Mouse (Mus musculus) midbrain, embryonic 13.5 days (tissue): ENCODE measurements at regions not wholly inside any gene's neighbourhood (a gene's known extent, or its start where the extent isn't known, plus 50 kb on each side); places are given as distances from the start of the nearest gene placed in this dataset.

ENCODE experiments used
- ATAC-seq: fragments of 200-750 bp; cut with Nextera tagmentation; 2 replicates; pipeline ENCODE4 v1.8.0; 2017; ENCODE audit warnings: mild to moderate bottlenecking, moderate TSS enrichment, moderate library complexity
- H3K27ac ChIP-seq: fragments of 300-500 bp; sonication (generic); 2 replicates; pipeline ENCODE4 v1.5.1; 2015; ENCODE audit warnings: inconsistent platforms, mild to moderate bottlenecking, moderate library complexity
- H3K27me3 ChIP-seq: fragments of 300-500 bp; sonication (generic); 2 replicates; pipeline ENCODE4 v1.6.1; 2015; ENCODE audit warnings: mild to moderate bottlenecking, inconsistent platforms
- H3K36me3 ChIP-seq: fragments of 300-500 bp; sonication (generic); 2 replicates; pipeline ENCODE4 v1.6.1; 2015; ENCODE audit warnings: mild to moderate bottlenecking, inconsistent platforms
- H3K4me1 ChIP-seq: fragments of 300-500 bp; sonication (generic); replicated peaks from 2 replicates; pipeline ENCODE4 v1.6.1; 2015; ENCODE audit warnings: inconsistent platforms
- H3K4me2 ChIP-seq: fragments of 300-500 bp; sonication (generic); replicated peaks from 2 replicates; pipeline ENCODE4 v1.6.1; 2015; ENCODE audit warnings: moderate library complexity, mild to moderate bottlenecking, inconsistent platforms
- H3K4me3 ChIP-seq: fragments of 300-500 bp; sonication (generic); replicated peaks from 2 replicates; pipeline ENCODE4 v1.5.1; 2015; ENCODE audit warnings: mild to moderate bottlenecking, inconsistent platforms
- H3K9ac ChIP-seq: fragments of 300-500 bp; sonication (generic); replicated peaks from 2 replicates; pipeline ENCODE4 v1.6.1; 2015; ENCODE audit warnings: mild to moderate bottlenecking, inconsistent platforms
- H3K9me3 ChIP-seq: fragments of 300-500 bp; sonication (generic); 2 replicates; pipeline ENCODE4 v1.6.1; 2016; ENCODE audit warnings: mild to moderate bottlenecking, inconsistent platforms
- WGBS: fragments of 180-500 bp; shearing (Covaris S2); methylation state at CpG from one replicate; pipeline ENCODE4 v1.1.7; 2015; 5-methylcytosine and 5-hydroxymethylcytosine counted together

- WGBS = 25% methylated on average over 3 of the region's 3 CpGs
- H3K9me3 ChIP-seq = no peaks in the 10 kb centered on the region
- H3K27me3 ChIP-seq = no peaks in the 10 kb centered on the region
- no peak overlapping the region for H3K4me3 ChIP-seq
- ATAC-seq = no peak
- no peak overlapping the region for H3K9ac ChIP-seq
- H3K36me3 ChIP-seq = no peaks in the 10 kb centered on the region
- H3K4me2 ChIP-seq = no peak overlapping the region
- H3K27ac ChIP-seq = no peak overlapping the region
- peaks cover 8% of the 10 kb centered on the region; the same call in 1 of the 2 replicates for H3K4me1 ChIP-seq
Measured at GRCm38 (mm10) chr6:98513217-98513616, 170.7 kb upstream of the Gm765 start.

- no peak for ATAC-seq
- Histone ChIP-seq H3K4me3 (no peak overlapping the region), H3K9me3 (no peaks in the 10 kb centered on the region), H3K27me3 (no peaks in the 10 kb centered on the region), H3K27ac (no peak overlapping the region), H3K4me1 (no peaks in the 10 kb centered on the region), H3K9ac (no peak overlapping the region), H3K4me2 (no peak overlapping the region), H3K36me3 (no peaks in the 10 kb centered on the region)
- 82% methylated on average over 2 of the region's 2 CpGs for WGBS
Measured at GRCm38 (mm10) chr6:98502726-98503125, 160.2 kb upstream of the Gm765 start.

GRCm38 (mm10) chr6:98499721-98500120 is 157.2 kb upstream of the Gm765 start:
- no peak overlapping the region for H3K4me2 ChIP-seq
- H3K9ac ChIP-seq = no peak overlapping the region
- no peaks in the 10 kb centered on the region for H3K9me3 ChIP-seq
- 80% methylated on average over 5 of the region's 5 CpGs for WGBS
- H3K4me3 ChIP-seq = no peak overlapping the region
- no peak for ATAC-seq
- H3K36me3 ChIP-seq = no peaks in the 10 kb centered on the region
- H3K4me1 ChIP-seq = no peaks in the 10 kb centered on the region
- no peak overlapping the region for H3K27ac ChIP-seq
- H3K27me3 ChIP-seq = no peaks in the 10 kb centered on the region

GRCm38 (mm10) chr6:98486626-98487025 is 144.1 kb upstream of the Gm765 start:
- no peak for ATAC-seq
- Histone ChIP-seq H3K27ac (no peak overlapping the region), H3K9me3 (no peaks in the 10 kb centered on the region), H3K4me2 (no peak overlapping the region), H3K4me3 (no peak overlapping the region), H3K27me3 (no peaks in the 10 kb centered on the region), H3K9ac (no peak overlapping the region), H3K36me3 (no peaks in the 10 kb centered on the region), H3K4me1 (no peaks in the 10 kb centered on the region)
- 59% methylated on average over 3 of the region's 3 CpGs for WGBS

GRCm38 (mm10) chr6:98483319-98484123 is 141.0 kb upstream of the Gm765 start:
- H3K4me1 ChIP-seq = no peaks in the 10 kb centered on the region
- WGBS = 40% methylated on average over 3 of the region's 3 CpGs
- no peak overlapping the region for H3K27ac ChIP-seq
- H3K36me3 ChIP-seq = no peaks in the 10 kb centered on the region
- no peaks in the 10 kb centered on the region for H3K9me3 ChIP-seq
- no peak overlapping the region for H3K9ac ChIP-seq
- ATAC-seq = no peak
- H3K27me3 ChIP-seq = no peaks in the 10 kb centered on the region
- no peak overlapping the region for H3K4me3 ChIP-seq
- no peak overlapping the region for H3K4me2 ChIP-seq

- no peaks in the 10 kb centered on the region for H3K36me3 ChIP-seq
- H3K9ac ChIP-seq = no peak overlapping the region
- WGBS = 89% methylated on average over 2 of the region's 2 CpGs
- no peak overlapping the region for H3K4me2 ChIP-seq
- H3K27me3 ChIP-seq = no peaks in the 10 kb centered on the region
- no peak overlapping the region for H3K27ac ChIP-seq
- ATAC-seq = no peak
- no peak overlapping the region for H3K4me3 ChIP-seq
- H3K9me3 ChIP-seq = no peaks in the 10 kb centered on the region
- H3K4me1 ChIP-seq = no peaks in the 10 kb centered on the region
Measured at GRCm38 (mm10) chr6:98482319-98482718, 139.8 kb upstream of the Gm765 start.

GRCm38 (mm10) chr6:98467563-98467962 is 125.0 kb upstream of the Gm765 start:
- H3K27ac ChIP-seq = no peak overlapping the region
- H3K4me2 ChIP-seq = no peak overlapping the region
- no peaks in the 10 kb centered on the region for H3K36me3 ChIP-seq
- no peaks in the 10 kb centered on the region for H3K9me3 ChIP-seq
- no peak for ATAC-seq
- no peak overlapping the region for H3K4me3 ChIP-seq
- H3K27me3 ChIP-seq = no peaks in the 10 kb centered on the region
- H3K9ac ChIP-seq = no peak overlapping the region
- H3K4me1 ChIP-seq = no peaks in the 10 kb centered on the region

GRCm38 (mm10) chr6:98452277-98452676 is 109.7 kb upstream of the Gm765 start:
- Histone ChIP-seq H3K27me3 (no peaks in the 10 kb centered on the region), H3K4me1 (no peaks in the 10 kb centered on the region), H3K27ac (no peak overlapping the region), H3K36me3 (no peaks in the 10 kb centered on the region), H3K4me2 (no peak overlapping the region), H3K9ac (no peak overlapping the region), H3K4me3 (no peak overlapping the region), H3K9me3 (no peaks in the 10 kb centered on the region)
- ATAC-seq = no peak
- WGBS = 78% methylated on average over 7 of the region's 7 CpGs

GRCm38 (mm10) chr6:98435676-98436075 is 93.1 kb upstream of the Gm765 start:
- Histone ChIP-seq H3K9ac (no peak overlapping the region), H3K4me2 (peak overlapping the region; percentile 20; the same call in 1 of the 2 replicates)
- WGBS = 23% methylated on average over 6 of the region's 6 CpGs

GRCm38 (mm10) chr6:98433286-98433685 is 90.7 kb upstream of the Gm765 start:
- no peak for ATAC-seq
- no peaks in the 10 kb centered on the region for H3K9me3 ChIP-seq
- no peaks in the 10 kb centered on the region for H3K27me3 ChIP-seq
- H3K27ac ChIP-seq = no peak overlapping the region
- H3K4me1 ChIP-seq = peaks cover 6% of the 10 kb centered on the region
- H3K36me3 ChIP-seq = no peaks in the 10 kb centered on the region
- no peak overlapping the region for H3K4me3 ChIP-seq
- 76% methylated on average over 6 of the region's 6 CpGs for WGBS
- H3K4me2 ChIP-seq = no peak overlapping the region
- no peak overlapping the region for H3K9ac ChIP-seq

More at GRCm38 (mm10) chr6:98435676-98436075, 93.1 kb upstream of the Gm765 start:
- Histone ChIP-seq H3K27me3 (no peaks in the 10 kb centered on the region), H3K4me3 (no peak overlapping the region), H3K36me3 (no peaks in the 10 kb centered on the region), H3K27ac (no peak overlapping the region), H3K4me1 (peaks cover 6% of the 10 kb centered on the region), H3K9me3 (no peaks in the 10 kb centered on the region)
- no peak for ATAC-seq

GRCm38 (mm10) chr6:98429120-98429519 is 86.6 kb upstream of the Gm765 start:
- Histone ChIP-seq H3K27me3 (no peaks in the 10 kb centered on the region), H3K27ac (no peak overlapping the region), H3K9ac (no peak overlapping the region), H3K36me3 (no peaks in the 10 kb centered on the region), H3K9me3 (no peaks in the 10 kb centered on the region), H3K4me1 (no peaks in the 10 kb centered on the region; the same call in 1 of the 2 replicates), H3K4me2 (no peak overlapping the region), H3K4me3 (no peak overlapping the region)
- no peak for ATAC-seq
- WGBS = 76% methylated on average over 5 of the region's 5 CpGs

- H3K4me1 ChIP-seq = no peaks in the 10 kb centered on the region
- no peaks in the 10 kb centered on the region for H3K9me3 ChIP-seq
- H3K27me3 ChIP-seq = no peaks in the 10 kb centered on the region
- no peak overlapping the region for H3K9ac ChIP-seq
- no peak overlapping the region for H3K4me2 ChIP-seq
- H3K36me3 ChIP-seq = no peaks in the 10 kb centered on the region
- 95% methylated on average over 1 of the region's 1 CpGs for WGBS
- H3K4me3 ChIP-seq = no peak overlapping the region
- no peak overlapping the region for H3K27ac ChIP-seq
- ATAC-seq = no peak
Measured at GRCm38 (mm10) chr6:98402605-98403004, 60.1 kb upstream of the Gm765 start.

- Histone ChIP-seq H3K4me1 (no peaks in the 10 kb centered on the region), H3K36me3 (no peaks in the 10 kb centered on the region), H3K9me3 (no peaks in the 10 kb centered on the region), H3K4me3 (no peak overlapping the region), H3K27me3 (no peaks in the 10 kb centered on the region), H3K27ac (no peak overlapping the region), H3K4me2 (no peak overlapping the region), H3K9ac (no peak overlapping the region)
- WGBS = 56% methylated on average over 5 of the region's 5 CpGs
- no peak for ATAC-seq
Measured at GRCm38 (mm10) chr6:98394589-98394988, 52.0 kb upstream of the Gm765 start.
